Mouse (Mus musculus): ENCODE measurements around the gene Prkrip1. TPM values are rescaled to one million over a fixed set of nuclear protein-coding genes. Genes with fewer than 3 reads are reported as not detected.
A peak's percentile ranks its signal among the peaks of the same experiment; 100 is the strongest.

Gene Prkrip1
- polyA plus RNA-seq, 1 experiment from 2014 or later: 63.0 TPM

- H3K4me2 ChIP-seq (ENCODE audit: low read length): no peak overlapping the region
- no peaks in the 10 kb centered on the region for H3K27me3 ChIP-seq (replicated peaks; ENCODE audit: control insufficient read depth, insufficient read depth, low read length)
- H3K9me3 ChIP-seq (ENCODE audit: control insufficient read depth, low read length): no peaks in the 10 kb centered on the region
- 85% methylated on average over 6 of the region's 6 CpGs for WGBS
- no peak overlapping the region for H3K9ac ChIP-seq (replicated peaks; ENCODE audit: low read depth, low read length)
- H3K4me3 ChIP-seq (replicated peaks; ENCODE audit: low read length): no peak overlapping the region
- ATAC-seq: no peak
- no peaks in the 10 kb centered on the region for H3K4me1 ChIP-seq (replicated peaks; ENCODE audit: control insufficient read depth, insufficient read depth, low read length)
- H3K27ac ChIP-seq (ENCODE audit: low read length): no peak overlapping the region
- H3K36me3 ChIP-seq (ENCODE audit: control insufficient read depth, insufficient read depth): peaks cover 16% of the 10 kb centered on the region
Measured at GRCm38 (mm10) chr5:136182049-136182448, 16.7 kb downstream of the Prkrip1 start.

GRCm38 (mm10) chr5:136181197-136181596 lies 17.6 kb downstream of the Prkrip1 start:
- 86% methylated on average over 6 of the region's 6 CpGs for WGBS

GRCm38 (mm10) chr5:136179594-136179993 lies 19.2 kb downstream of the Prkrip1 start:
- Histone ChIP-seq H3K36me3 (ENCODE audit: control insufficient read depth, insufficient read depth) (peaks cover 9% of the 10 kb centered on the region), H3K4me1 (replicated peaks; ENCODE audit: control insufficient read depth, insufficient read depth, low read length) (peaks cover 2% of the 10 kb centered on the region; the same call in 1 of the 2 replicates), H3K9ac (replicated peaks; ENCODE audit: low read depth, low read length) (no peak overlapping the region), H3K4me3 (replicated peaks; ENCODE audit: low read length) (no peak overlapping the region), H3K27ac (ENCODE audit: low read length) (no peak overlapping the region), H3K9me3 (ENCODE audit: control insufficient read depth, low read length) (no peaks in the 10 kb centered on the region), H3K4me2 (ENCODE audit: low read length) (no peak overlapping the region), H3K27me3 (replicated peaks; ENCODE audit: control insufficient read depth, insufficient read depth, low read length) (no peaks in the 10 kb centered on the region)
- 78% methylated on average over 5 of the region's 5 CpGs for WGBS
- ATAC-seq: no peak

More at GRCm38 (mm10) chr5:136181197-136181596, 17.6 kb downstream of the Prkrip1 start:
- Histone ChIP-seq H3K4me1 (replicated peaks; ENCODE audit: control insufficient read depth, insufficient read depth, low read length) (no peaks in the 10 kb centered on the region), H3K4me2 (ENCODE audit: low read length) (no peak overlapping the region), H3K36me3 (ENCODE audit: control insufficient read depth, insufficient read depth) (peaks cover 13% of the 10 kb centered on the region), H3K4me3 (replicated peaks; ENCODE audit: low read length) (no peak overlapping the region), H3K9me3 (ENCODE audit: control insufficient read depth, low read length) (no peaks in the 10 kb centered on the region), H3K27ac (ENCODE audit: low read length) (no peak overlapping the region), H3K9ac (replicated peaks; ENCODE audit: low read depth, low read length) (no peak overlapping the region), H3K27me3 (replicated peaks; ENCODE audit: control insufficient read depth, insufficient read depth, low read length) (no peaks in the 10 kb centered on the region)
- no peak for ATAC-seq

GRCm38 (mm10) chr5:136173606-136174463 lies 24.9 kb downstream of the Prkrip1 start:
- Histone ChIP-seq H3K4me2 (ENCODE audit: low read length) (peak overlapping the region; percentile 8; the same call in 1 of the 2 replicates), H3K4me1 (replicated peaks; ENCODE audit: control insufficient read depth, insufficient read depth, low read length) (peaks cover 34% of the 10 kb centered on the region), H3K9me3 (ENCODE audit: control insufficient read depth, low read length) (no peaks in the 10 kb centered on the region), H3K9ac (replicated peaks; ENCODE audit: low read depth, low read length) (0 out of 2 replicates have a peak overlapping the region, but pooled peaks have one; percentile 7), H3K27me3 (replicated peaks; ENCODE audit: control insufficient read depth, insufficient read depth, low read length) (no peaks in the 10 kb centered on the region), H3K4me3 (replicated peaks; ENCODE audit: low read length) (no peak overlapping the region), H3K36me3 (ENCODE audit: control insufficient read depth, insufficient read depth) (no peaks in the 10 kb centered on the region), H3K27ac (ENCODE audit: low read length) (peak overlapping the region; percentile 85)
- peak; percentile 75 for ATAC-seq
- WGBS: 24% methylated on average over 9 of the region's 9 CpGs

- no peak overlapping the region for H3K9ac ChIP-seq (replicated peaks; ENCODE audit: low read depth, low read length)
- H3K9me3 ChIP-seq (ENCODE audit: control insufficient read depth, low read length): no peaks in the 10 kb centered on the region
- H3K27ac ChIP-seq (ENCODE audit: low read length): no peak overlapping the region
- H3K4me2 ChIP-seq (ENCODE audit: low read length): no peak overlapping the region
- H3K4me3 ChIP-seq (replicated peaks; ENCODE audit: low read length): no peak overlapping the region
- WGBS: 82% methylated on average over 9 of the region's 9 CpGs
- H3K4me1 ChIP-seq (replicated peaks; ENCODE audit: control insufficient read depth, insufficient read depth, low read length): peaks cover 34% of the 10 kb centered on the region
- no peak for ATAC-seq
- no peaks in the 10 kb centered on the region for H3K36me3 ChIP-seq (ENCODE audit: control insufficient read depth, insufficient read depth)
- no peaks in the 10 kb centered on the region for H3K27me3 ChIP-seq (replicated peaks; ENCODE audit: control insufficient read depth, insufficient read depth, low read length)
Measured at GRCm38 (mm10) chr5:136172939-136173338, 25.8 kb downstream of the Prkrip1 start.

- 32% methylated on average over 17 of the region's 17 CpGs for WGBS
- Histone ChIP-seq H3K36me3 (ENCODE audit: control insufficient read depth, insufficient read depth) (no peaks in the 10 kb centered on the region), H3K9ac (replicated peaks; ENCODE audit: low read depth, low read length) (peak overlapping the region; percentile 77), H3K9me3 (ENCODE audit: control insufficient read depth, low read length) (no peaks in the 10 kb centered on the region), H3K4me1 (replicated peaks; ENCODE audit: control insufficient read depth, insufficient read depth, low read length) (peaks cover 34% of the 10 kb centered on the region), H3K27ac (ENCODE audit: low read length) (peak overlapping the region; percentile 77), H3K4me2 (ENCODE audit: low read length) (peak overlapping the region; percentile 94), H3K4me3 (replicated peaks; ENCODE audit: low read length) (peak overlapping the region; percentile 74), H3K27me3 (replicated peaks; ENCODE audit: control insufficient read depth, insufficient read depth, low read length) (no peaks in the 10 kb centered on the region)
- ATAC-seq: no peak
Measured at GRCm38 (mm10) chr5:136171363-136172341, 27.1 kb downstream of the Prkrip1 start.

GRCm38 (mm10) chr5:136170512-136171362 lies 28.0 kb downstream of the Prkrip1 start, which contains the start of gene Orai2:
TSS of gene Orai2 (minus strand) at chr5:136170713.
- no peaks in the 10 kb centered on the region for H3K9me3 ChIP-seq (ENCODE audit: control insufficient read depth, low read length)
- 4% methylated on average over 47 of the region's 49 CpGs for WGBS
- H3K27me3 ChIP-seq (replicated peaks; ENCODE audit: control insufficient read depth, insufficient read depth, low read length): no peaks in the 10 kb centered on the region
- peaks cover 34% of the 10 kb centered on the region for H3K4me1 ChIP-seq (replicated peaks; ENCODE audit: control insufficient read depth, insufficient read depth, low read length)
- H3K9ac ChIP-seq (replicated peaks; ENCODE audit: low read depth, low read length): peak within 1 kb of the TSS; percentile 77
- H3K4me3 ChIP-seq (replicated peaks; ENCODE audit: low read length): peak within 1 kb of the TSS; percentile 74
- no peaks in the 10 kb centered on the region for H3K36me3 ChIP-seq (ENCODE audit: control insufficient read depth, insufficient read depth)
- H3K27ac ChIP-seq (ENCODE audit: low read length): peak within 1 kb of the TSS; percentile 77
- peak within 1 kb of the TSS; percentile 94 for H3K4me2 ChIP-seq (ENCODE audit: low read length)
- ATAC-seq: peak; percentile 83

GRCm38 (mm10) chr5:136169626-136170511 lies 28.9 kb downstream of the Prkrip1 start:
- Histone ChIP-seq H3K36me3 (ENCODE audit: control insufficient read depth, insufficient read depth) (no peaks in the 10 kb centered on the region), H3K4me1 (replicated peaks; ENCODE audit: control insufficient read depth, insufficient read depth, low read length) (peaks cover 34% of the 10 kb centered on the region), H3K4me3 (replicated peaks; ENCODE audit: low read length) (peak overlapping the region; percentile 74), H3K27me3 (replicated peaks; ENCODE audit: control insufficient read depth, insufficient read depth, low read length) (no peaks in the 10 kb centered on the region), H3K27ac (ENCODE audit: low read length) (peak overlapping the region; percentile 77), H3K9ac (replicated peaks; ENCODE audit: low read depth, low read length) (peak overlapping the region; percentile 77), H3K4me2 (ENCODE audit: low read length) (peak overlapping the region; percentile 94), H3K9me3 (ENCODE audit: control insufficient read depth, low read length) (no peaks in the 10 kb centered on the region)
- ATAC-seq: peak; percentile 16
- WGBS: 13% methylated on average over 15 of the region's 15 CpGs

Data from forebrain, embryonic 16.5 days (tissue).